Mouse (Mus musculus): ENCODE data around the gene Plekhm1.
"Not testable (repeated sequence)": the region's sequence is repeated elsewhere in the genome, so short reads cannot be mapped to it uniquely, and the experiment has no call there.

Plekhm1 gene

DNA sequence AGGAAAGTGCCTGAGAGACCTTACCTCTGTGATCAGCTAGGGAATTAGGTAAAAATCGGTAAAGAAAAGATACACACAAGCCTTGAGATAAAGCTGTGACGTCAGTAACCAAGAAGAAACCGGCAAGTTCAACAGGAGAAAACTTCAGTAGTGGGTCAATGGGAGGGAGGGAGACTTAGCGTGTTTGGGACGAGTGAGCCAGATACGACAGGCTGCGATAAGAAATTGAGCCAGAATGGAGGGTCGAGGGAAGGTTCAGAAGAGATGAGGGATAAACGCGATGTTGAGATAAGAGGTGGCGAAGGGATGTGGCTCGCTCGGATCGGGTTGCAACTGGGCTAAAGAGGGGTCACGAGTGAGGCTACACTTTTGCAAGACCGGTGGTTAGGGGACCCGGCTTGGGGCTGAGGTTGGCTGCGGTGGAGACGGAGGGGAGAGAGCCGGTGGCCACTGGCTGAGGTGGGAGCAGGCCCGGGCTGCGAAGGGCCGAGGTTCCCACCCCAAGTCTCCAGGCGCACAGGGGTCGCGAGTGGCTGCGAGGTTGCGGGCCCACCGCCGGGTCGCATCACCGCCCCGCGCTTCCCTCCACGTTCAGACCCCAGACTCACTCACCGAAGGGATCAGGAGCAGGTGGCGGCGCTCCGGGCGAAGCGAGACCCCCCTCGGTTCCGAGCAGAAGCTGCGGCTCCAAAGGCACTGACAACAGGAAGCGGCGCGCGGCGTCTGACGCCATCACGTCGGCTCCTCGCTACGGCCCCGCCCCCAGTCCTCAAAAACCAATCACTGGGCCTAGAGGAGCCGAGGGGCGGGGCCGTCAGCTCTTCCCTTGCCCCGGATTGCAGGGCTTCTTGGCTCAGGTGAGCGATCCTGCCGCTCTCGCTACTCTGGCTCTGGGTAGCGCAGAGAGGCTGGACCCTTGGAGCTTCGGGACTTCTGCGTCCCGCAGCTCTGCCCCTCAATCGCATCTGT lies at the start of gene Plekhm1:
Plekhm1 (minus strand) TSS at position 707 of the 969 bp plus-strand sequence.
- peak; percentile 97 for DNase-seq (ENCODE audit: low spot score in 2 of 2)

DNA sequence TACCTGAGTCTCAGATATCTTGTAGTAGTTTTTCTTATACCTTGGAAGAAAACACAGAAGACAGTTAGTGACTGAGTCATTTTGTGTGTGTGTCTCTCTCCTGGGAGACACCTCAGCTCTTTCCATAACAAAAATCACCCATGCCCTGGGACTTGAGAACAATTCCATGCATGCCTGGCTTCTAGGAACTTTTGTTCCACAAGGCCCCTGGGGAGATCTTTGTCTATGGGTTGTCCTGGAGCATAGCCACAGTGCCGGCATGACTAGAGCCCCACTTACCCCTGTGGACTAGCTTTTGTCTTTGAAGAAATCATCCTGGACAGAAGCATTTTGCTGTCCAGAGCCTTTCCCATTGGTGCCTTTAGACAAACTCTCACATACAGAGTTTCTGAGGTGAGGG lies 38.6 kb upstream of the Plekhm1 start:
- not testable (repeated sequence) for DNase-seq (ENCODE audit: low spot score in 2 of 2)

DNA sequence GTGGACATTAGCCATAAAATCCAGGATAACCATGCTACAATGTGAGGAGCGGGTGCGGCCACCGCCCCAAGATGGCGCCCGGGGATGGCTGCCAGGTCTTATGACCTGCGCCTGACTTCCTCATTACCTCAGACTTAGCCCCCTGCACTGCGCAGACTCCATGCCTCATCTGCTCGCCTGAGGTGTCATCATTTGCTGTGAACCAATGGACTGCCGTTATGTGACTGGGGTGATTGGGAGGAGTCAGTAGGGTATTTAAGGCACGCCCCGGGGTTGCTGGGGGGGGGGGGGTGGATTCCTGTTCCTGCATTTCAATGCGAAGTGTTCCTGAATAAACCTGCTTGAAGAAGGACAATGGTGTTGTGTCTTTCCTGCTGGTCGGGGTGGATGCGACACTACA lies 37.2 kb upstream of the Plekhm1 start:
- not testable (repeated sequence) for DNase-seq (ENCODE audit: low spot score in 2 of 2)

DNA sequence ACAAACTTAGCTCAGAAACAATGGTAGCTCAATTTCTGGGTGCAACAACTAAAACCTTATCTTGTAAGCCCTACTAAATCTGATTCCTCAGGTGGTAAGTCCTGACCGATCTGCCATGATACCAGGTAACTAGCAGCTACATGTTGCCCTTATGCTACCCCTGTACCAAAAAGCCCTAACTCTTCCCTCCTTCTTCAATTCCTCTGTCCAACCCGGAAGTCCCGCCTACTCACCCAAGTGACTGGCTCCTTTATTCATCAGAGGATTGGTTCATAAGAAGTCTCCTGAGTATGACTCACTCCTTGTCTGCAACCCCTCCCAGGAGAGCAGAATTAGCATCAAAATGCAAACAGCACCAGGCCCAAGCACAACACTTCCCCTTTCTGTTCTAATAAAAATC lies 31.2 kb upstream of the Plekhm1 start:
- DNase-seq (ENCODE audit: low spot score in 2 of 2) = no peak

DNA sequence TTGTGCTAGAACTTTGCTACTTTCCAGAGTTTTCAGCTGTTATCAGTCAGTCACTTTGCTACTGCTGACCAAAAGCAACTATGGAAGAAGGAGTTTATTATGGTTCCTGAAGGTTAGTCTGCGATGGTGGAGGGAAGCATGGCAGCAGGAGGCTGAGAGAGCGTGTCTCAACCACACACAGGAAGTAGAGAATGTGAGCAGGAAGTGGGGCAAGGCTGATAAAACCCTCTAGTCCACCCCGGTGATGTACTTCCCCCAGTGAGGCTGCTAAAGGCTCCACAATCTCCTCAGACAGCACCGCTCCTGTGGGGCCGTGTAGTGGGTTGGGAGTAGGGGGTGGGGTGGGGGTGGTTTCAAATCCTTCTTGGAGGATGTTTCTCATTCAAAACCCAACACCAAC lies 23.8 kb upstream of the Plekhm1 start:
- DNase-seq (ENCODE audit: low spot score in 2 of 2) = no peak

DNA sequence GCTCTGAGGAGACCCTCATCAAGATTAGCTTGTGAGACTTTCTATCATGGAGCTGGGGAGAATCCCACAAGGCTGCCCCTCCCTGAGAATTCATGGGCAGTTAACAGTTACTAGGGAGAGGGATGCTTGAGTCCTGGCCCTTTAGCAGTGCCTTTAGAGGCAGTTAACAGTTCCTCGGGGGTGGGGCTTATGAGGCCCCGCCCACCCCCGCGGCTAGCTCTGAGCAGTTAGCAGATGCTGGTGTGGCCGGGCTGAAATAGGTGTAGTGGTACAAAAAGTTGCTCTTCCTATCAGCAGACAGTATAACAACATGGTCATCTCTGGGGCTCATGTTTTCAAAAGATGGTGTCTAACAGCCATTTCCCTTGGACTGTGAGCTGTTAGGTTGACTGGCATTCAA lies 12.5 kb upstream of the Plekhm1 start:
- no peak for DNase-seq (ENCODE audit: low spot score in 2 of 2)

DNA sequence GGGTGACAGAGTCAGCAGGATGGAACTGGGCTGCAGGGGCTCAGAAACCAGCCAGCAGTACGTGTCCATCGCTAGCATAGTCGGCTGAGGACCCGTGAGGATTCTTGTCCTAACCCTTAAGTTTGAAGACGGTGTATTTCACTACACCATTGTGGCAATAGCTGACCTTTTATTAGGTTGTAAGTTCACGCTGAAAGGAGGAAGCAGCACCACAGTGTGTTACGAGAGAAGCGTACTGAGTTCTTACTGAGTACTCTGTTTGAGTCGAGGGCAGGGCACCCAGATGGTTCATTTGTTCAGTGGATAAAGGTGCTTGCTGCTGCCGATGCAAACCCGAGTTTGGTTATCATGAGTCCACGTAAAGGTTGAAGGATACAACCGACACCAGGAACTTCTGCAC lies 7.2 kb upstream of the Plekhm1 start:
- no peak for DNase-seq (ENCODE audit: low spot score in 2 of 2)

DNA sequence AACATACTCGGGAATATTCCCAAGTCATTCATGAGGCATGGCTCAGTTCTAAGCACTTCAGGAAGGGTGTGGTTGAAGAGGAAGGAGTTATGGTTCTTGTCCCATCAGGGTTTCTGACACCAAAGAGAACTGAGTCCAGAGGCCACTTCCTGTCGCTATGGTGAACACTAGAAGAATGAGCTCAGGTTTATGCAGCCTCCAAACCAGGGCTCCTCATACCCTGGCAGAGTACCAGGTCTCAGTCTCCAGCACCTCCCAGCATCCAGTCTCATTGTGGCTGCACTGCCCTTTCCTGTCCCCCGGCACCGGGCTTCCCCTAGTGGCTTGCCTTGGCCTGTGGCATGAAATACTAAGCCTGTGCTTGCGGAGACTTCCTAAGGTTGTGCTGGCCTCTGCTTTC lies 6.7 kb upstream of the Plekhm1 start:
- DNase-seq (ENCODE audit: low spot score in 2 of 2) = no peak

DNA sequence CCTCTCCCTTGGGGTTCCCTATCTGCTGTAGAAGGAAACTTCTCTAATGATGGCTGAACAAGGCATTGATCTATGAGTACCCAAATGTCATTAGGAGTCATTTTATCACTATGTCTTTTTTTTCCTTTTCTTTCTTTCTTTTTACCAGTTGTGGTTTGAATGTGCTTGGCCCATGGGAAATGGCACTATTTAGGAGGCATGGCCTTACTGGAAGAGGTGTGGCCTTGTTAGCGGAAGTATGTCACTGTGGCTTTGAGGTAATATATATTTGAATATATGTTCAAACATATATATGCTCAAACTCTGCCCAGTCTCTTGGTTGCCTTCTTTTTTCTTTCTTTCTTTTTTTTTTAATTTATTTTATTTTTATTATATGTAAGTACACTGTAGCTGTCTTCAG lies 1.0 kb upstream of the Plekhm1 start:
- DNase-seq (ENCODE audit: low spot score in 2 of 2) = no peak

DNA sequence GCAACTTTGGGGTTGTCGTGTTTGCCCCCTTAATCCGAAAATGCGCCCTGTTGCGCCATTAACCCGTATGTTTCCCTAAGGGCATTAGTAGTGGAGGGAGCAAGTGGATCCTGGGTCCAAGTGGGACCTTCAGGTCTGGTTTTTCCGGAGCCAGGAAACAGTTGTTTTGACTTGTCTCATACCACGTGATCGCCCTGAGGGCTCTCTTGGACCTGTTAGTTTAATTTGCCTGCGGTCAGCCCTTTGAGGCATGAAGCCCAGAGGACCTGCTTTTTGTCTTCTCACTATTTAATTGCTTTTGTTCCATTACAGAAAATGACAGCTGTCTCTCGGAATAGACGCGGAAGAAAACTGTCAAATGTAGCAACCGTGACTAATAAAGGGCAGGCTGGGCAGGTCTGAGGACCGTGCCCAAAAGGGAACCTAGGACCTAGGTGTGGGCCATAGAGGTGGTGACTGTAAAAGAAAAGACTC lies 500 bp upstream of the Plekhm1 start:
- DNase-seq (ENCODE audit: low spot score in 2 of 2) = no peak

DNA sequence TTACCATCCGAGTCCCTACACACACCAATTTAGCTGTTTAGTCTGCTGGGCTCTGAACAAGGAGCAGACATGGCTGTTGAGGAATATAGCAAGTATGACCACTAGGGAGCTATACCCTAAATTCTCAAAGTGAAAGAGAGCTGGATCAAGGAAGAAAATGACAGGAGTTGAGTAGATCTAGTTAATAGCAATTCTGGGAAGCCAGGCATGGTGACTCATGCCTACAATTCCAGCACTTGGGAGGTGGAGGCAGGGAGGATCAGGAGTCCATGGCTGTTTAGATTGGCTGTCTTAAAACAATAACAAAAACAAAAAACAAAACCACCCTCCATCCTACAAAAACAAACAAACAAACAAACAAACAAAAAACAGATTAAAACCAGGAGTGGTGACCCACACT lies 1.2 kb downstream of the Plekhm1 start:
- no peak for DNase-seq (ENCODE audit: low spot score in 2 of 2)

DNA sequence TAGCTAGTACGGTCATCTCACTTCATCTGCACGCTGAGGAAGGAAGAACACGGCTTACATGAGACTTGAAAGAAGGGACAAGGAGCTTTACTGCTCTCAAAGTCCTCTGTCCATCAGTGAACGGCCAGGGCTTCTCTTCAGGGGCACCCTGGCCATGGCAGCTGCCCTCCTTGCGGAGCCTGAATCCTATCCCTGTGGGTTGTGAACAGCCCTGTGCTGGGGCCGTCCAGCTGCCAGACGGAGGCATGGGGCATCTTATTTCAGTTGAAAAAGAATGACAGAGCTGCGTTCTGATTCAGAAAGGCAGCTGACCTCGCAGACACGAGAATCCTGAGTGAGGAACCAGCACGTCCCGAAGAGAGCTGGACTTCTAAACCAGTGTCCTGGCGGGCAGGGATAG lies 3.6 kb downstream of the Plekhm1 start:
- no peak for DNase-seq (ENCODE audit: low spot score in 2 of 2)

DNA sequence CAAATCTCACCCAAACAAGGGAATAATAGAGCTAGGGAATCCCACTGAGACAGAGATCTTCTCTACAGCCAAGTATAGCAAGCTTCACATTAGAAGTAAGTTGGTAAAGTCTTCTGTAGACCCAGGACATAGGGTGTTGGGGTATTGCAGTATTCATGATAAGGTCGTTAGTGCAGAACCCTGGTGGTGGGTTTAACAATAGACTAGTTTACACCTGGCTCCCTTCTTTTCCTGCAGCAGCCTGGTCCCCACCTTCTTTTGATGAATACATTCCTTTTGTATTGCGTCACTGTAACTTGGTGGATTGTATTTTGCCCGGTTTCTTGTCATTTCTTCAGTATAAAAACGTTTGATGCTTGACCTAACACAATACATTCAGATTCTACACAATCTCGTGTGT lies 5.4 kb downstream of the Plekhm1 start:
- not testable (repeated sequence) for DNase-seq (ENCODE audit: low spot score in 2 of 2)

DNA sequence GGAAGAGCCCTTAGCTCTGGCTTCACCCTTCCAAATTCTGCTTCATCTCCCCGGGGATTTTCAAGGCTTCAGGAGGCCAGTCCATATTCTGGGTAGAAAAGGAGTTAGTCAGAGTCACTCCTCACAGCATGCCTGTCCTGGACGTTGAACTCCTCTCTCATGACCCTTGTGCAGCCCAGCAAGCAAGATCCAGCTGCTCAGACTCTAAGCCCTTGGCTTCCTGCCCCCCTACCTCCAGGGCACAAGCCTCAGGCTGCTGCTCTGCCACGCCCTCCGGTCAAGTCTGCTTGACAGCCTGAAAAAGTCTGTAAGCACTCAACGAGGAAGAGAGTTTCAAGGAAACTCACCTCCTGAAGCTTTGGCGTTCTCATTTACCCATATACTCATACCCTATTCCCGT lies 5.9 kb downstream of the Plekhm1 start:
- DNase-seq (ENCODE audit: low spot score in 2 of 2) = no peak

DNA sequence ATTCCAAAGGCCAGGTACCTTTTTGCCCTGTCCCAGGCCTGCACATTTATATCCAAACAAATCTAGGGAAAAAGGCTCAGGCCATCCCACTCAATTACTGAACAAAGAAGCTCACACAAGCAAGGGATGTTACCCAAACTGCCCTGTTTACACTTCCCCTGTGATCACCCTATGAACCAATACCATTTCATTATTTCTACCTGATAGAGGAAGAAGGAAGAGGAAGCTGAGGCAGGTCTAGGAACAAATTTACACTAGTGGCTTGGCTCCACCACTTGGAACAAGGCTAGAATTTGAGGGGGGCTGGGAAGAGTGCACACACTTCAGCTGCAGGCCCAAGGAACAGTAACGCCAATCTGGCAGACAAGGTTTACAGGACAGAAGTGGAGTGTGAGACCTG lies 6.7 kb downstream of the Plekhm1 start:
- no peak for DNase-seq (ENCODE audit: low spot score in 2 of 2)

DNA sequence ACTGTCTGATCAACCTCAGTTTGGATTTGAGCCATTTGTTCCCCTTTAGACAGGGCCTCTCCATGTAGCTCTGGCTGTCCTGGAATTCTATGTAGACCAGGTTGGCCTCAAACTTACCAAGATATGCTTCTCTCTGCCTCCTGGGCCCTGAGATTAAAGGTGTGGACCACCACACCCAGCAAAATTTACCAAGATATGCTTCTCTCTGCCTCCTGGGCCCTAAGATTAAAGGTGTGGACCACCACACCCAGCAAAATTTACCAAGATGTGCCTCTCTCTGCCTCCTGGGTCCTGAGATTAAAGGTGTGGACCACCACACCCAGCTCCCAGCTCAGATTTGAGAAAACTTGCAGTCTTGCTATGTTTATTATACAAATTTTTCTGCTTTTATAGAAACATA lies 7.9 kb downstream of the Plekhm1 start:
- DNase-seq (ENCODE audit: low spot score in 2 of 2) = no peak

DNA sequence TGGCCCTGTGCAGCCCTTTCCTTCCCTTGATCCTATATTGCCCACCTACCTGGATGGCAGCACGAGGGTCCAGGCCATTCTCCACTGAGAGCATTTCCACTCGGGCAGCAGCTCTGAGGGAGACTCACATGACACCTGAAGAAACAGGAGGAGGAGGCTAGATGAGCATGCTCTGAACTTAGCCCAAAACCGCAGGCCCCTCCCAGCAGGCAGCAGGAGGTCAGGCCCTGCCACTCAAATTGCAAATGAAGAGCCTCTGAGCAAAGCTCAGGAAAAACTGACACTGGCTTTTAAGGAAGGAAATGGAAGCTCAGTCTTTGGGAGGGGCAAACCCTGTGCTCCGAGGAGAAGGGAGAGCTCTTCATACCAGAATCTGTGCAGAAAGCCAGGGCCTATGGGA lies 8.7 kb downstream of the Plekhm1 start:
- no peak for DNase-seq (ENCODE audit: low spot score in 2 of 2)

DNA sequence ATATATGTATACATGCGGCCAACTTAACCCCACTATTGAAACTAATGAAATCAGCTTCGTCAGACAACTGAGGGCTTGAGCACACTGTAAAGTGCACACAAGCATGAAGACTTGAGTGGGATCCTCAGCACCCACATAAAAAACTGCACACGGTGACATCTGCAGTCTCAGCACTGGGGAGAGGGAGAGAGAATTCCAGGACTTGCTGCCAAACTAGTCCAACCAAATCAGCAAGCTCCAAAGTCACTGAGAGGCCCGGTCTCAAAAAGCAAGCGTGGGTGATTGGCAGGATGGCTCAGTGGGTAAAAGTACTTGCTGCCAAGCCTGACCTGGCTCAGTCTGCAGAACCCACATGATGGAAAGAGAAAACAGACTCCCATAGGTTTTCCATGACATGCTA lies 9.7 kb downstream of the Plekhm1 start:
- no peak for DNase-seq (ENCODE audit: low spot score in 2 of 2)

DNA sequence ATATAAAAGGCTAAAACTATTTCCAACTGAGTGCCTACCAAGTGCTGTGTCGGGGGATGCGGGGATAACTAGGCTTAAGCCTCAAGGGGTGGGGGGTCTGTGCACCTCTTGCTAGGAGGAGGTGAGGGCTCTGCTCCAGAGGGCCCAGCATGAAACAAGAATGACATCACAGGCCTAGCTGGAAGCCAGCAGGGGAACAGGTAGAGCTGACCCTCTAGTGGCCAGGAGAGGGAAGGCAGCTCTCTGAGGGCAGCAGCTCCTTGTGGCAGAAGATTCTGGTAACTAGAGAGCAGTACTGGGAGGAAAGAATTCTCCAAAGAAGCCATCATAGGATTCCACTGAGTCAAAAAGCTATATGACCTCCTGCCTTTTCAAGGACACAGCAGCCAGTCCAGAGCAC lies 10.3 kb downstream of the Plekhm1 start:
- peak in 1 of 2 experiments; percentile 47 for DNase-seq (ENCODE audit: low spot score in 2 of 2)

DNA sequence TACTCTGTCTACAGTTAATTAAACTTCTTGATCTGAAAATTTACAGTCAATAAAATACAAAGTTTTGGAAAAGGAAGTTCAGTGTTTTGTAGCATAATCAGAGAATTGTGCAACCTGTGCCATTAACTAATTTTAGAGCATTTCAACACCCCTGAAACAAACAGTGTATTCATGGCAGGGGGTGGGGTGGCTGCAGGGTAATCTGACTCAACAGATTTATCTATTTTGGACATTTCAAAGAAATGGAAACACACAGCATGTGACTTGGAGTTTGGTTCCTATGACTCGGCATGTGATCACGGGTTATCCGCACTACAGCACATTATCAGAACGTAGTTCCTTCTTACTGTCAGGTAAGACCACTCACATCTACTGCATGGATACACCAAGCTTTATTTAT lies 12.5 kb downstream of the Plekhm1 start:
- DNase-seq (ENCODE audit: low spot score in 2 of 2) = no peak

DNA sequence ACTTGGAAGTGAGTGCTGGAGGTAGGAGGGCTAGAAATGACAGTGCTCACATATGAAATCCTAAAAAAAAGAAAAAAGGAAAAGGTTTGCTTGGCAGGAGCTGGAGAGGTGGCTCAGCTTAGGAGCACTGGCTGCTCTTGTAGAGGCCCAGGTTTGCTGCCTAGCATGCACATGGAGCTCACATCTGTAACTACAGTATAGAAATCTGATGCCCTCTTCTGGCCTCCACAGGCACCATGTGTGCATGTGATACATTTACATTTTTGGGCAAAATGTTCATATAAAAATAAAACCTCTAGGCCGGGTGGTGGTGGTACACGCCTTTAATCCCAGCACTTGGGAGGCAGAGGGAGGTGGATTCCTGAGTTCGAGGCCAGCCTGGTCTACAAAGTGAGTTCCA lies 13.4 kb downstream of the Plekhm1 start:
- no peak for DNase-seq (ENCODE audit: low spot score in 2 of 2)

DNA sequence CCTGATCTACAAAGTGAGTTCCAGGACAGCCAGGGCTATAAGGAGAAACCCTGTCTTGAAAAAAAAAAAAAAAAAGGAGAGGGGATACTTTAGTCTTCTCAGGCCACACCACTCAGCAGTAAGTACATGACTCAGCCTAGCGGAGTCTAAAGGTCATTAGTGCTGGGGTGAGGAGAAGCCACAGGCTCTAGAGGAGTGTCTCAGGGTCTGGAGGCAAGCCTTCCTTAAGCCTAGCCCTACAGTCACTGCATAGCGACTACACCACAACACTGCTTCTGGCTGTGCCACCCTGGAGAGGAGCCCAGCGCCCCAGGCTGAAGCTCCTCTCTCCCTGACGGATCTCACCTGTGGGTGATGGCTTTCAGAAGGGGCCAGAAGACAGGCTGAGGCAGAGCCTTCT lies 15.8 kb downstream of the Plekhm1 start:
- DNase-seq (ENCODE audit: low spot score in 2 of 2) = no peak

DNA sequence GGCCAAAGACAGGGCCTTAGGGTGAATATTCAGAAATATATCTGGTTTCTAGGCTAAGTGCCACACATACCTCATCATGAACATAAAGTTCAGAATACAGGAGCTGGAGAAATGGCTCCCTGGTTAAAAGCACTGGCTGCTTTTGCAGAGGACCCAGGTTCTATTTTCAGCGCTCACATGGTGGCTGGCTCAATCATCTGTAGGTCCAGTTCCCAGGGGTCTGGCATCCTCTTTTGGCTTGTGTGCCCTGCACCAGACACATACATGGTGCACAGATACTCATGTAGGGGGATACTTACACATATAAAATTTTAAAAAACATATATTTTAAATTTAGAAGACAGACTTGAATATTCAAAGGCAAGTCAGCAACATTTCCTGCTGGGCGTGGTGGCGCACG lies 16.3 kb downstream of the Plekhm1 start:
- no peak for DNase-seq (ENCODE audit: low spot score in 2 of 2)

DNA sequence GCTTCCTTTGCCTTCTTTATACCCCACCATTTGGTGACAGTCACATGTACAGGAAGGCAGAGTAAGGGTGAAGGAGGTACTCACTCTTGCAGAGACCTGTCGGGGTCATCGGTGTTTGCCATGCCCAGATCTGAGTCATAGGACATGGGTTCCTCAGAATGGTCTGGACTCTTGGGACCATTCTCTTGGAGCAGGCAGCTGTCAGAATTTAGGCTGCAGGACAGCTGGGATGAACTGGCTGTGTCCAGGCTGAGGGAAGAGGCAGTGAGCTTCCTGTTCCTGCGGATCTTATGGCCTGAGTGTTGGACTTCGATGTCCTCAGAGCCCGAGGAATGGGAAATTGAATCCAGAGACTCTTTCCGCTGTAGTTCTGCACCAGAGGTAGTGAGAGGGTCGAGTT lies 17.9 kb downstream of the Plekhm1 start:
- DNase-seq (ENCODE audit: low spot score in 2 of 2) = no peak

Measured in right cerebral cortex, postnatal 10 days (tissue).